Mouse (Mus musculus): Measurements from ENCODE around the gene Ube4b. TPM values are rescaled to one million over a fixed set of nuclear protein-coding genes. Genes with fewer than 3 reads are reported as not detected.

Gene Ube4b
- polyA plus RNA-seq, 1 experiment from 2014 or later = 10.3 TPM

- no peaks in the 10 kb centered on the region for H3K9me3 ChIP-seq (replicated peaks; ENCODE audit: control insufficient read depth, low read length)
- no peaks in the 10 kb centered on the region; the same call in 1 of the 2 replicates for H3K4me1 ChIP-seq (ENCODE audit: control insufficient read depth, low read depth, low read length)
- 73% methylated on average over 1 of the region's 1 CpGs for WGBS (ENCODE audit: insufficient replicate concordance)
- no peak overlapping the region for H3K4me3 ChIP-seq (ENCODE audit: low read depth, low read length)
- H3K27ac ChIP-seq (ENCODE audit: low read length) = no peak overlapping the region
- no peaks in the 10 kb centered on the region for H3K27me3 ChIP-seq (ENCODE audit: control insufficient read depth, insufficient read depth, low read depth, low read length)
- ATAC-seq (ENCODE audit: low read depth) = no peak
- H3K4me2 ChIP-seq (ENCODE audit: low read depth, low read length) = no peak overlapping the region
- H3K9ac ChIP-seq (ENCODE audit: low read depth, low read length) = no peak overlapping the region
- no peaks in the 10 kb centered on the region for H3K36me3 ChIP-seq (ENCODE audit: control insufficient read depth, insufficient read depth)
Observed at GRCm38 (mm10) chr4:149285691-149286090, 140.9 kb downstream of the Ube4b start.

GRCm38 (mm10) chr4:149283018-149283417, 143.5 kb downstream of the Ube4b start:
- Histone ChIP-seq H3K27ac (ENCODE audit: low read length) (peak overlapping the region; percentile 31; the same call in 1 of the 2 replicates), H3K4me3 (ENCODE audit: low read depth, low read length) (no peak overlapping the region), H3K4me2 (ENCODE audit: low read depth, low read length) (no peak overlapping the region), H3K36me3 (ENCODE audit: control insufficient read depth, insufficient read depth) (no peaks in the 10 kb centered on the region), H3K9me3 (replicated peaks; ENCODE audit: control insufficient read depth, low read length) (no peaks in the 10 kb centered on the region), H3K9ac (ENCODE audit: low read depth, low read length) (no peak overlapping the region), H3K27me3 (ENCODE audit: control insufficient read depth, insufficient read depth, low read depth, low read length) (no peaks in the 10 kb centered on the region), H3K4me1 (ENCODE audit: control insufficient read depth, low read depth, low read length) (no peaks in the 10 kb centered on the region; the same call in 1 of the 2 replicates)
- no peak for ATAC-seq (ENCODE audit: low read depth)
- 55% methylated on average over 3 of the region's 3 CpGs for WGBS (ENCODE audit: insufficient replicate concordance)

GRCm38 (mm10) chr4:149282025-149282738, 144.4 kb downstream of the Ube4b start:
- Histone ChIP-seq H3K27ac (ENCODE audit: low read length) (peak overlapping the region; percentile 61), H3K9me3 (replicated peaks; ENCODE audit: control insufficient read depth, low read length) (no peaks in the 10 kb centered on the region), H3K4me2 (ENCODE audit: low read depth, low read length) (no peak overlapping the region), H3K36me3 (ENCODE audit: control insufficient read depth, insufficient read depth) (no peaks in the 10 kb centered on the region), H3K9ac (ENCODE audit: low read depth, low read length) (no peak overlapping the region), H3K4me3 (ENCODE audit: low read depth, low read length) (no peak overlapping the region), H3K27me3 (ENCODE audit: control insufficient read depth, insufficient read depth, low read depth, low read length) (no peaks in the 10 kb centered on the region), H3K4me1 (ENCODE audit: control insufficient read depth, low read depth, low read length) (no peaks in the 10 kb centered on the region; the same call in 1 of the 2 replicates)
- WGBS (ENCODE audit: insufficient replicate concordance) = 47% methylated on average over 7 of the region's 7 CpGs
- peak; percentile 80 for ATAC-seq (ENCODE audit: low read depth)

Other genes starting within 250 kb of the Ube4b start
- 4.8 and 5.5 TPM in 2 replicates for gene Kif1b, start 119.1 kb downstream of the Ube4b start, polyA plus RNA-seq (2015; fragmentation: Nextera tagmentation; extraction: Ambion mirVana)
- gene Rbp7, start 28.2 kb upstream of the Ube4b start, polyA plus RNA-seq (2015; fragmentation: Nextera tagmentation; extraction: Ambion mirVana) = 0.14 TPM in 1 of 2 replicates, not detected in the other
- gene Tmem274, start 50.6 kb upstream of the Ube4b start, polyA plus RNA-seq (2015; fragmentation: Nextera tagmentation; extraction: Ambion mirVana) = 0.14 TPM in 1 of 2 replicates, not detected in the other
- 4.7 and 5.2 TPM in 2 replicates for gene Nmnat1, start 58.5 kb upstream of the Ube4b start, polyA plus RNA-seq (2015; fragmentation: Nextera tagmentation; extraction: Ambion mirVana)
- gene Lzic, start 58.5 kb upstream of the Ube4b start, polyA plus RNA-seq (2015; fragmentation: Nextera tagmentation; extraction: Ambion mirVana) = 9.1 and 9.7 TPM in 2 replicates
- gene Ctnnbip1, start 91.5 kb upstream of the Ube4b start, polyA plus RNA-seq (2015; fragmentation: Nextera tagmentation; extraction: Ambion mirVana) = 7.2 and 8.4 TPM in 2 replicates
- gene Clstn1, start 159.7 kb upstream of the Ube4b start, polyA plus RNA-seq (2015; fragmentation: Nextera tagmentation; extraction: Ambion mirVana) = 1.1 and 1.4 TPM in 2 replicates

Data from liver, embryonic 16.5 days (tissue).